Mouse (Mus musculus) mammary gland, adult 2 months (tissue): Measurements from ENCODE around the gene Fzd1. TPM values are rescaled to one million over a fixed set of nuclear protein-coding genes. Genes with fewer than 3 reads are reported as not detected.

Source experiments
- polyA plus RNA-seq: library from polyadenylated mRNA; depleted of rRNA; stranded (reverse); fragments of >200 nt; gene quantifications from 2 replicates; pipeline ENCODE4 v1.2.3, GENCODE M21; 2012; ENCODE audit warnings: low replicate concordance; rRNA removed

Gene Fzd1
- polyA plus RNA-seq: 32.4 and 55.5 TPM in 2 replicates

GRCm38 (mm10) chr5:4757902-4758301 is at the start of gene Fzd1:
Fzd1 (minus strand) TSS chr5:4758035.

